Mouse (Mus musculus) urinary bladder, adult 18-20 months (tissue): ENCODE measurements around the gene Tlr7.

Experiments
- DNase-seq, 2 experiments: peaks; one replicate each; pipeline ENCODE4 v3.0.0; 2022; ENCODE audit warnings: low spot score in 2 of 2, mixed read lengths in 2 of 2

Gene Tlr7

GRCm38 (mm10) chrX:167276953-167277352 lies 53.4 kb downstream of the Tlr7 start:
- peak; percentile 18 to 34 for DNase-seq

DNA sequence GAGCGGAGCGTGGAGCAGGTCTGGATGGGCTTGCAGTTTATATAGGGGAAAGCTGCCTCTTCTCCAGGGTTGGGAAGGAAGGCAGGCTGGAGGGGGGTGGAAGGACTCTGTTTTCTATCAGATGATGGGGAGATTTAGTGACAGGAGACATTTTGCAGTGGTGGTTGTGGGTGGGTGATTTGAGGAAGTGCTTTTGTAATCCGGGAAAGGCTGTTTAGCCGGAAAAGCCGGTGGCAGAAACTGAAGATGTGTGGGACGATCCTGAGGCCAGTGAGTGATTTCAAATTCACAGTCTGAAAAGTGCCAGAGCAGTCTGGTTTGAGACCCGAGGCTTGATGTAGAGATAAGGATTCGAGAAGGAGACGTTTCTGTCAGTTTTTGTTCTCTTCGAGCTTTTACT lies 53.8 kb downstream of the Tlr7 start:
- no peak for DNase-seq

DNA sequence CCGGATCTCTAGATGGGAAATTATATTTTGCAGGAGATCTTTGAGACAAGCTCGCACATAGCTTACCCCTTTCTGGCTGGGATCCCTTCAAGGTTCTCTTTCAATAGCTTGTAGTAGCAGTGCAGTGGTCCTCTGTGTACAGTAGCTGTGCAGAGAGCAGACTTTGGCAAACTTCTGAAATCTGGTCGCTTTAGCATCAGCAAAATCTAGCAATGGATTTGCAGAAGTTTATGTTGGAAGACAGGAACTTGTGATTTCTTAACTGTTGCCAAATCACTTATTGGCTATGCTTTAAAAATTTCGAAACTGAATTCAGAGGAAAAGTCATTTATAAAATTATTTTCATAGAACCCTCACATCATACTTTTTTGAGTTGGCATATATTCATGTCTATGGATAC lies 66.3 kb downstream of the Tlr7 start, which contains the start of gene Tlr8:
Gene Tlr8, minus strand, starts transcription at position 244 of the 400 bp plus-strand sequence.
- DNase-seq = no peak

DNA sequence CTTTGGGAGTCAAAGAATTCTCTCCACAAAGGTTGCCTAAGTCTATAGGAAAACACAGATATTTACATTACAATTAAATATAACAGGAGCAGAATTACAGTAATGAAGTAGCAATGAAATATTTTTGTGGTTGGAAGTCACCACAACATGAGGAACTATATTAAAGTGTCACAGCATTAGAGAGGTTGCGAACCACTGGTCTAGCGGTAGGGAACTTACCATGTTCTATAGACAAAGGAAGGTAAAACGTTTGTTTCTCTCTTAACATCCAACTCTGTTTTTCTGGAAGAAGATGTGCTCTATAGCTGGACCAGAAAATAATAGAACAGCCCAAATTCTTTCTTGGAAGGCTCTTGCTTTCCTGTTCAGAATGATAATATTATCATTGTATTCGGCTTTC lies 66.8 kb downstream of the Tlr7 start:
- DNase-seq = no peak
